Mouse (Mus musculus) embryonic facial prominence, embryonic 13.5 days (tissue): ENCODE measurements around the gene Zbtb37. TPM values are rescaled to one million over a fixed set of nuclear protein-coding genes. Genes with fewer than 3 reads are reported as not detected.
"Not testable (repeated sequence)": the region's sequence is repeated elsewhere in the genome, so short reads cannot be mapped to it uniquely, and the experiment has no call there.

ENCODE experiments used
- ATAC-seq: fragments of 200-750 bp; cut with Nextera tagmentation; 2 replicates; pipeline ENCODE4 v1.8.0; 2017; ENCODE audit warnings: low read depth; ENCODE audit not compliant: insufficient number of reproducible peaks, insufficient read depth, low FRiP score, low TSS enrichment
- H3K27ac ChIP-seq: fragments of 300-500 bp; sonication (generic); 2 replicates; pipeline ENCODE4 v1.5.1; 2015; ENCODE audit warnings: moderate library complexity, mild to moderate bottlenecking, inconsistent platforms
- H3K27me3 ChIP-seq: fragments of 300-500 bp; sonication (generic); 2 replicates; pipeline ENCODE4 v1.6.1; 2015; ENCODE audit warnings: mild to moderate bottlenecking, inconsistent platforms
- H3K36me3 ChIP-seq: fragments of 300-500 bp; sonication (generic); 2 replicates; pipeline ENCODE4 v1.6.1; 2015; ENCODE audit warnings: mild to moderate bottlenecking, inconsistent platforms
- H3K4me1 ChIP-seq: fragments of 300-500 bp; sonication (generic); 2 replicates; pipeline ENCODE4 v1.6.1; 2015; ENCODE audit warnings: inconsistent platforms
- H3K4me2 ChIP-seq: fragments of 300-500 bp; sonication (generic); 2 replicates; pipeline ENCODE4 v1.6.1; 2015; ENCODE audit warnings: moderate library complexity, mild to moderate bottlenecking, inconsistent platforms
- H3K4me3 ChIP-seq: fragments of 300-500 bp; sonication (generic); 2 replicates; pipeline ENCODE4 v1.5.1; 2015; ENCODE audit warnings: mild to moderate bottlenecking, inconsistent platforms
- H3K9ac ChIP-seq: fragments of 300-500 bp; sonication (generic); 2 replicates; pipeline ENCODE4 v1.6.1; 2015; ENCODE audit warnings: mild to moderate bottlenecking, inconsistent platforms
- H3K9me3 ChIP-seq: fragments of 300-500 bp; sonication (generic); 2 replicates; pipeline ENCODE4 v1.6.1; 2016; ENCODE audit warnings: inconsistent platforms
- WGBS: fragments of 180-500 bp; shearing (Covaris S2); methylation state at CpG from one replicate; pipeline ENCODE4 v1.1.7; 2015; ENCODE audit warnings: mixed read lengths; 5-methylcytosine and 5-hydroxymethylcytosine counted together
- polyA plus RNA-seq: library from polyadenylated mRNA; unstranded; fragments of >200 nt; fragmentation: Nextera tagmentation; extraction: Ambion mirVana; gene quantifications from 2 replicates; pipeline ENCODE4 v1.2.1, GENCODE M21; 2015

Zbtb37 gene
- polyA plus RNA-seq, 1 experiment from 2014 or later: 8.8 TPM

DNA sequence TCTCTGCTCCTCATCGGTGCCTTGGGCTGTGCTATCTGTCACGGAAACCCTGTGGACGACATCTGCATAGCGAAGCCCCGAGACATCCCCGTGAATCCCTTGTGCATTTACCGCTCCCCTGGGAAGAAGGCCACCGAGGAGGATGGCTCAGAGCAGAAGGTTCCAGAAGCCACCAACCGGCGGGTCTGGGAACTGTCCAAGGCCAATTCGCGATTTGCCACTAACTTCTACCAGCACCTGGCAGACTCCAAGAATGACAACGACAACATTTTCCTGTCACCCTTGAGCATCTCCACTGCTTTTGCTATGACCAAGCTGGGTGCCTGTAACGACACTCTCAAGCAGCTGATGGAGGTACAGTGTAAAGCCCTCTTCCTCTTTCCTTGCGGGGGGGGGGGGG is 45.3 kb downstream of the Zbtb37 start:
- no peak overlapping the region for H3K27ac ChIP-seq
- H3K4me2 ChIP-seq: no peak overlapping the region
- no peak overlapping the region for H3K4me3 ChIP-seq
- WGBS: 85% methylated on average over 15 of the region's 15 CpGs
- no peaks in the 10 kb centered on the region for H3K4me1 ChIP-seq
- H3K9ac ChIP-seq: no peak overlapping the region
- H3K36me3 ChIP-seq: no peaks in the 10 kb centered on the region
- ATAC-seq: no peak
- H3K27me3 ChIP-seq: no peaks in the 10 kb centered on the region
- no peaks in the 10 kb centered on the region for H3K9me3 ChIP-seq

DNA sequence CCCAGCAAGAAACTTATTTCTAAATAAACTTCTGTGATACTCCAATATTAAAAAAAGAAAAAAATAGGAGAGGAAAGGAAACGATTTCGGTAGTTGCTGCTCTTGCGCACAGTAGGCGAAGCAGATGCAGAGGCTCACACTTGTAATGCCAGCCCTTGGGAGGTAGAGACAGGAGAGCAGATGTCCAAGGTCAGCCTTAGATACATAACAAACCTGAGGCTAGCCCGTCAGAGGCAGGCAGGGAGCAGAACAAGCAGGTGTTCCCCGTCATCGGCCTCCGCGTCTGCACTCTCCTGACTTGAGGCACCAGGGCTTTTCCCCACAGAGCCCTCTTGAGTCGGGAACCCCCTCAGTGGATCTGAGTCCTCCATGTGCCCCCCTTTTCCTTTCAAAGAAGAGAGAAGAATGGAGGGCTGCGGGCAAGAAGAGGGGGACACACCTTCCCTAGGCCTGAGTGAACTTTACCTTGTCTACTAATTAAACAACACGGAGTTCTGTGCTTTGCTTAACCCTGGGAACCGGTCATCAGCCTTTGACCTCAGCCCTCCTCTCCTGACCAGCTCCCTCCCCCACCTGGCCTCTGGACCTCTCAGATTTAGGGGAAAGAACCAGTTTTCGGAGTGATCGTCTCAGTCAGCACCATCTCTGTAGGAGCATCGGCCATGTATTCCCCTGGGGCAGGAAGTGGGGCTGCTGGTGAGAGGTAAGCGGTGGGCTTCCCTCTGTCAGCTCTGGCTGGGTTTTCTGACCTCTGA is 47.6 kb downstream of the Zbtb37 start:
- no peak overlapping the region for H3K9ac ChIP-seq
- WGBS: 80% methylated on average over 17 of the region's 17 CpGs
- ATAC-seq: no peak

DNA sequence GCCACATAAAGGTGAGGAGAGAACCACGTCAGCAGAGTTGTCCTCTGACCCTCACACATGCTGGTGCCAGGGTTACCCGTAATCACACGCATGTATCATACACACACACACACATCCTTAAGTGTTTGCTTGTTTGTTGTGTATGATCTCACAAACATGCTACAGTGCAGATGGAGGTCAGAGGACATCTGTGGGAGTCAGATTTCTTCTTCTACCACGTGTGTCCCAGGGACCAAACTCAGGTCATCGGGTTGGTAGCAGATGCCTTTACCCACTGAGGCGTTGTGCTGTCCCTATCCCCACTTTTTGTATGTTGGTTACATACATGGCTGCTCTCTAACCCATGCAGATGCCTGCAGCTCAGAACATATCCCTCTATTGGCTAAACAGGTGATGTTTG is 49.2 kb downstream of the Zbtb37 start:
- Histone ChIP-seq H3K9ac (no peak overlapping the region), H3K36me3 (no peaks in the 10 kb centered on the region), H3K4me1 (no peaks in the 10 kb centered on the region), H3K27ac (no peak overlapping the region), H3K4me2 (no peak overlapping the region), H3K27me3 (no peaks in the 10 kb centered on the region), H3K4me3 (no peak overlapping the region), H3K9me3 (no peaks in the 10 kb centered on the region)
- ATAC-seq: no peak
- 70% methylated on average over 6 of the region's 6 CpGs for WGBS

More for the DNA sequence above, 47.6 kb downstream of the Zbtb37 start:
- H3K27me3 ChIP-seq: no peaks in the 10 kb centered on the region
- no peaks in the 10 kb centered on the region for H3K36me3 ChIP-seq
- H3K4me2 ChIP-seq: no peak overlapping the region
- no peaks in the 10 kb centered on the region for H3K4me1 ChIP-seq
- H3K4me3 ChIP-seq: no peak overlapping the region
- H3K9me3 ChIP-seq: no peaks in the 10 kb centered on the region
- no peak overlapping the region for H3K27ac ChIP-seq

DNA sequence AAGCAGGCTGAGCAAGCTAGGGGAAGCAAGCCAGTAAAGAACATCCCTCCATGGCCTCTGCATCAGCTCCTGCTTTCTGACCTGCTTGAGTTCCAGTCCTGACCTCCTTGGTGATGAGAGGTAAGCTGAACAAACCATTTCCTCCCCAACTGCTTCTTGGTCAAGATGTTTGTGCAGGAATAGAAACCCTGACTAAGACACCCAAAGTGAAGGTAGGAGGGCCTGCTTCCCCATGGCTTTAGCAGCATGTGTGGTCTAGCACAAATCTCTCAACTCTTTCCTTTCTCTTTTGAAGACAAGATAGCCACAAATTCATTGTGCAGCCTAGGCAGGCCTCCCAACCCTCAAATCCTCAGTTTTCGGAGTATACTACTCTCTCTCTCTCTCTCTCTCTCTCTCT is 49.9 kb downstream of the Zbtb37 start:
- not testable (repeated sequence) for ATAC-seq, H3K36me3 ChIP-seq, H3K4me1 ChIP-seq, H3K4me3 ChIP-seq, H3K9me3 ChIP-seq, H3K4me2 ChIP-seq, H3K27ac ChIP-seq, H3K27me3 ChIP-seq, H3K9ac ChIP-seq
- 40% methylated on average over 1 of the region's 1 CpGs for WGBS

DNA sequence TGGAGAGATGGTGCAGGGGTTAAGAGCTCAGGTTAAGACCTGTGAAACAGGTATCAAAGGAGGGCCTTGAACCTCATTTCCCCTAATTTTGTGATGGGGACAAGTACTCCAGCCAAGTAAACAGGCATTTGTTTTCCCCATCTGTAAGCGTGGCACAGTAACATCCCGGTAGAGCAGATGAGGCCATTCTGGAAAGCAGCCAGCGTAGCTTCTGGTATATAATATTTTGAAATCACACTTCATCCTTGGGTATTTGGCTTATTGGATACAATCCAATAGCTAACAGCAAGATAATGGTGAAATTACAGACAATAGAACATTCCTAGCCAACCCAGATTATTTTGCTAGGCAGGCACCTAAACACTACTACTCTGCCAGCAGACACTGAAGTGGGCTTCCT is 51.8 kb downstream of the Zbtb37 start:
- no peak overlapping the region for H3K4me3 ChIP-seq
- no peak for ATAC-seq
- H3K27me3 ChIP-seq: no peaks in the 10 kb centered on the region
- H3K9me3 ChIP-seq: no peaks in the 10 kb centered on the region
- no peak overlapping the region for H3K9ac ChIP-seq
- no peaks in the 10 kb centered on the region for H3K4me1 ChIP-seq
- no peak overlapping the region for H3K27ac ChIP-seq
- 81% methylated on average over 3 of the region's 3 CpGs for WGBS
- no peak overlapping the region for H3K4me2 ChIP-seq
- H3K36me3 ChIP-seq: peaks cover 3% of the 10 kb centered on the region; the same call in 1 of the 2 replicates

DNA sequence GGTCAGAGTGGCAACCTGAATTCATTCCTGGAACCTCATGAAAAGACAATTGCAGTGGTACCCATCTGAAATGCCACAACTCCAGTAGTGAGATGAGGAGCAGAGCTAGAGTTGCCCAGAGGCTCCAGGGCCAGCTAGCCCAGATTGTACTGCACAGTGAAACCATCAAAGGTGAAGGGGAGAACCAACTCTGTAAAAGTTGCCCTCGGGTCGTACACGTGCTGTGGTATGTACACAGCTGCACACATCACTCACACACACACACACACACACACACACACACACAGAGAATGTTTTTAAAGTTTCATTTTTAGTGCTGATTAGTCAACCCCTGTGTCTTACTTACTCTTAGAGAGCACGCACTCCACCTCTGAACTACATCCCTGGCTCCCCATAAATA is 53.3 kb downstream of the Zbtb37 start:
- H3K9ac ChIP-seq: no peak overlapping the region
- no peaks in the 10 kb centered on the region for H3K27me3 ChIP-seq
- no peak overlapping the region for H3K27ac ChIP-seq
- no peaks in the 10 kb centered on the region for H3K9me3 ChIP-seq
- no peaks in the 10 kb centered on the region for H3K4me1 ChIP-seq
- WGBS: 79% methylated on average over 4 of the region's 4 CpGs
- no peak overlapping the region for H3K4me3 ChIP-seq
- peaks cover 3% of the 10 kb centered on the region; the same call in 1 of the 2 replicates for H3K36me3 ChIP-seq
- no peak for ATAC-seq
- H3K4me2 ChIP-seq: no peak overlapping the region

DNA sequence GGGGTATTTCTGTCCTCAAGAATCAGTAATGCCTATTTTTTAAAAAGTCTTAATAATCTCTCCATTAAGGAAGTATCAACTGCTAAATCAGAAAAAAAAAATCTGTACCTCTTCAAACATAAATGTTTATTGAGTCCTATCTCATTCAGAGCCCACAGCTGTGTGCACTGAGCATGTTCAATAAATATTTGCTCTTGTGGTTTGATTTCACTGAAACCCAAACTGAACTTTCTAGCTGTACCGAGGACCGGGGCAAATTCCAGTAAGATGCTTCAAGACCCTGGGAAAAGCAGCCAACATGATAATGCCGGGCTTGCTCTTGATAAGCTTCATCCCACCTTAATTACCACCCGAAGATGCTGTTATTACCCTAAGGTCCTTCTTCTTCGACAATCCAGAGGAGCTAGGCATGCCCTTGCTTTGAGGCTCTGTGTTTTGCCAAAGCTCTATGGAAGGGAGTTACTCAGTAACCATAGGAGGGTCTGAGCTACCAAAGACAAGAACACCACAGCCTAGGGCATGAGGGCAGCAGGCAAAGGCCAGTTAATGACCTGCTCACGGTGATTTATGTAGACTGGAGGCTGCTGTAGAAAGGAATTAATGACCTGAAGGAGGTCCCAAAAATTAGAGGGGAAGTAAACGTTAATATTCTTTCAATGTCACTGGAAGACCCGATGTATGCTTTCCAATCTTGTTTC is 54.0 kb downstream of the Zbtb37 start:
- 83% methylated on average over 8 of the region's 8 CpGs for WGBS
- Histone ChIP-seq H3K27me3 (no peaks in the 10 kb centered on the region), H3K4me3 (no peak overlapping the region), H3K36me3 (peaks cover 3% of the 10 kb centered on the region; the same call in 1 of the 2 replicates), H3K9me3 (no peaks in the 10 kb centered on the region), H3K9ac (no peak overlapping the region), H3K27ac (no peak overlapping the region), H3K4me1 (no peaks in the 10 kb centered on the region), H3K4me2 (no peak overlapping the region)
- no peak for ATAC-seq

DNA sequence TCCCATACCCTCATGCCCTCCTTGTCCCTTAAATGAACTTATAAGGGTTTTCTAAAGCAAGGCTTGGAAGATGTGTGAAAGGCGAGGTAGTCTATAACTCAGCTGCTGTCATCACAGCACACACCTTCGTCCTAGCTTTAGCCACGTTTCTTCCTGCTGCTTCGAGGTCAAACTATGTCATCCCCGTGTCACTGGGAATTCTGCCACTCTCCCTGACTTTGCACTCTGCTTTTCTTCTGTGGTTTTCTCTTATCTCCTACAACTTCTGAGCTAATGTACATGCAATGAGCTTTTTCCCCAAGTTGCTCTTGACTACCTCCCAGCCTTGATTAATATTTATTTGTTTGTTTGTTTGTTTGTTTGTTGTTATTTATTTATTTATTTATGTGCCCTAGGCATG is 54.6 kb downstream of the Zbtb37 start:
- Histone ChIP-seq H3K4me3 (no peak overlapping the region), H3K36me3 (peaks cover 7% of the 10 kb centered on the region), H3K27me3 (no peaks in the 10 kb centered on the region), H3K9ac (no peak overlapping the region), H3K27ac (no peak overlapping the region), H3K4me1 (no peaks in the 10 kb centered on the region), H3K4me2 (no peak overlapping the region), H3K9me3 (no peaks in the 10 kb centered on the region)
- 83% methylated on average over 5 of the region's 5 CpGs for WGBS
- ATAC-seq: no peak

DNA sequence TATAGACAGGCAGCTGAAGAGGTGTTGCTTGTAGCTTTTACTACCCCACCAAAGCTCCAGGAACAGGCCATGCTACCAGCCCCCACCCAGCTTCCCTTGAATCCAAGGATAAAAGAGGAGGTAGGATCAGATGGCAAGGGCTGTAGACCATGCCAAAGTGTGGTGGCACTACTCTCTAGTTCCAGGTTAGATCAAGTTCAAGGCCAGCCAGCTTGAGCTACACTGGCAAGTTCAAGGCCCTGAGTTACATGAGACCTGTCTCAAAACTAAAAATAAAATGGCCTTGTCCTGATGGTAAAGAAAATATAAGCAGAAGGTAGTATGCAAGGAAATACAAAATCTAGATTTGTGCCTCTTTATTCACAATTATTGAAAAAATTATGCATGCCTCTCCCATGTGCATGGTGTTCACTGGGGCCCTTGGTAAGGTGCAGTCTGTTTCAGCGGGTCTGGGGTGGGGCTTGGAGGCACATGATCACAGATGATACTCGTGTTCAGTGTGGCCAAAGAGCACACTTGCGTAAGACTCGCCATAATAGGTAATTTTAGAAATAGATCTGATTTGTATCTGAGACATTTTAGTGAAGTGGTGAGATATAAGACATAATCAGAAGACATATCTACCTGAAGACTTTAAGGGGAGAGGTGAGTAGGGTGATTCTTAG is 56.4 kb downstream of the Zbtb37 start, which contains the start of gene Serpinc1:
Gene Serpinc1, plus strand, starts transcription at position 515 of the 665 bp plus-strand sequence.
- Histone ChIP-seq H3K27me3 (no peaks in the 10 kb centered on the region), H3K9me3 (no peaks in the 10 kb centered on the region), H3K9ac (no peak within 1 kb of the TSS), H3K27ac (no peak within 1 kb of the TSS), H3K4me3 (no peak within 1 kb of the TSS), H3K4me1 (no peaks in the 10 kb centered on the region), H3K36me3 (peaks cover 7% of the 10 kb centered on the region), H3K4me2 (no peak within 1 kb of the TSS)
- no peak for ATAC-seq
- WGBS: 87% methylated on average over 4 of the region's 4 CpGs

DNA sequence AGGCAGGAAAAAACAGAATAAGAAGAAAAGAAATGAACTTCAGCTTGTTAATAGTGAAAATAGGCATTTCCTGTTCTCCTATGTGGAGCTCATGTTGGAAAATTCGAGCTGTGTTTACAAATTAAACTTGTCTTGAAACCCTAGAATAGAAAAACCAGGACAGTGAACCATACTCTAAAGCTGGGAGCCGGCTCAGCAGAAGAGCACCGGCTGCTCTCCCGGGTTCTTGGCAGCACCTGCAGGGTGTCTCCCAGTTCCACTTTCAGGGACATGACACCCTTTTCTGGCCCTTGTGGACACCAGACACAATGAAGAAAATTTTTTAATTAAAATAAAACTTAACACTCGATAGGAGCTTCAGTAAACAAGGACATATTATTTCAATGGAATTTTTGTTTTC is 66.0 kb downstream of the Zbtb37 start:
- no peak overlapping the region for H3K4me2 ChIP-seq
- H3K4me3 ChIP-seq: no peak overlapping the region
- no peak overlapping the region for H3K9ac ChIP-seq
- WGBS: 79% methylated on average over 5 of the region's 5 CpGs
- no peaks in the 10 kb centered on the region for H3K27me3 ChIP-seq
- no peak for ATAC-seq
- H3K27ac ChIP-seq: no peak overlapping the region
- no peaks in the 10 kb centered on the region for H3K9me3 ChIP-seq
- peaks cover 61% of the 10 kb centered on the region for H3K36me3 ChIP-seq
- H3K4me1 ChIP-seq: no peaks in the 10 kb centered on the region

DNA sequence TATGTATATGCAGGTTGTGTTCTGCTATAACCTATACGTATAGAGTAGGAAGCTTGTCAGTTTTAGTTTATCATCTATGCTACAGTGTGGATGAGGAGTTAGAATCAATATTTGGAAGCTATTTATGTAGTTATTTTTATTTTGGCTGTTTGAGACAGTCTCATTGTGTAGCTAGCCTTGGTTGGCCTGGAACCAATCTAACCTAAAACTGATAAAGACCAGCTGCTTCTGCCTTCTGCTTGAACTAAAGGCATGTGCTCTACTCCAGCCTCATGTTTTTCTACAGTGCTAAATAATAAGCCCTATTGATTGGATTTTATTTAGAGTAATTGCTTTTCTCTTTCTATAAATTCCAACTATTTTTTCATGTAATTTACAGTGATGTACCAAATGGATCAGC is 67.4 kb downstream of the Zbtb37 start:
- Histone ChIP-seq H3K4me2 (no peak overlapping the region), H3K27me3 (no peaks in the 10 kb centered on the region), H3K4me1 (no peaks in the 10 kb centered on the region), H3K4me3 (no peak overlapping the region), H3K27ac (no peak overlapping the region), H3K36me3 (peaks cover 74% of the 10 kb centered on the region), H3K9me3 (no peaks in the 10 kb centered on the region), H3K9ac (no peak overlapping the region)
- WGBS: 88% methylated on average over 1 of the region's 1 CpGs
- ATAC-seq: no peak

DNA sequence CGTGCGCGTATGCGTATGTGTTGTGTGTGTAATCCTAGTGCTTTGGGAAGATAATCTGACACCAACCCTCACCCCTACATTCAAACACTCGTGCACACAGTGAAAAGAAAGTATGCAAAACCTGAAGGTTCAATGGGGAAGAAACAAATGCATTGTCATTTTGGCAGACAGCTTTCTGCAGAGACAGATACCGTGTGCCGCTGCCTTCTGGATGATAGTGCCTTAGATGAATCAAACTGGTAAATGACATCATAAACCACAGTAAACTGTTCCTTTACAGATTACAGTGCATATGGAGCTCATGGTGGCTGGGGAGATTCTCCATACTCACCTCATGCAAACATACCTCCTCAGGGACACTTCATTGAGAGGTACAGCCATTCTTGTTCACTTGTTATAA is 71.5 kb downstream of the Zbtb37 start:
- no peak overlapping the region for H3K27ac ChIP-seq
- H3K4me1 ChIP-seq: no peaks in the 10 kb centered on the region
- no peak for ATAC-seq
- no peak overlapping the region for H3K4me2 ChIP-seq
- H3K9me3 ChIP-seq: no peaks in the 10 kb centered on the region
- peaks cover 68% of the 10 kb centered on the region for H3K36me3 ChIP-seq
- WGBS: 96% methylated on average over 7 of the region's 7 CpGs
- no peak overlapping the region for H3K4me3 ChIP-seq
- H3K9ac ChIP-seq: no peak overlapping the region
- H3K27me3 ChIP-seq: no peaks in the 10 kb centered on the region
